In the genomic region with DNA sequence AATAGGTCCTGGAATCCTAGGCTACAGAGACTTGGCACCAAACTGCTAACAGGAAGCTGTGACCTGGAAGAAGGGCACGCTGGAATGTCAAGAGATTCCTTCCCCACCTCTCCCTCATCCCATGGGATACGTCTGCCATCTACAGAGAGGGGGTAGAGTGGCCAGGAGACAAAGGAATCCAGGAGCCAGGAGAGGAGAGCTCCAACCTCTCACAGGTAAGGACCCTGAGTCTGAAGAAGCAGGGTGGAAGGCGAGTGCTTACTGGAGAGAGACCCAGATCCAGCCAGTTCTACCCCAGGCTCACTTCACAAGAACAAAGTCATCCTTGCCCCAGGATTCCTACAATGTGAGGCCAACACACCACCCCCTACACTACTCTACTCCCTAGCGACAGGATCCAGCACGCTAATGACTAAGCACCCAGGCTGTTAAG, we compare ENCODE assay signal across 20 mouse cellular contexts. TPM values are rescaled to one million over a fixed set of nuclear protein-coding genes. Genes with fewer than 3 reads are reported as not detected.
DNase-seq lines count a peak whose midpoint lies in the region; ATAC-seq and TF ChIP-seq lines count a peak whose summit lies in the region.
"Had no signal": no experiment of that assay in that cellular context is flagged by ENCODE, and none has a peak within 500 bp of the region (broad histone marks: within the 10 kb centered on the region; RNA-seq: fewer than 3 reads in every experiment).

No protein-coding gene starts in this region.

- H3K4me2 ChIP-seq in embryonic facial prominence, embryonic 15.5 days (replicated peaks) = no peak overlapping the region
- H3K4me2 ChIP-seq in hindbrain, embryonic 15.5 days = no peak overlapping the region
- no peak overlapping the region for H3K4me2 ChIP-seq in lung, postnatal 0 days (replicated peaks; ENCODE audit: low read depth, low read length)
- H3K4me2 ChIP-seq: embryonic facial prominence, embryonic 13.5 days; forebrain, embryonic 15.5 days; intestine, embryonic 15.5 days had no signal

- ATAC-seq in embryonic facial prominence, embryonic 15.5 days (ENCODE audit: insufficient number of reproducible peaks, low FRiP score, low TSS enrichment, low read depth) = no peak
- no peak for ATAC-seq in hindbrain, embryonic 15.5 days (ENCODE audit: low FRiP score, low read depth)
- ATAC-seq in lung, postnatal 0 days = peak; percentile 74
- ATAC-seq: forebrain, embryonic 15.5 days; intestine, embryonic 15.5 days had no signal

- TF ChIP-seq EP300 in lung, postnatal 0 days (IDR thresholded peaks at IDR 0.05) = peak; percentile 78

- H3K4me1 ChIP-seq in embryonic facial prominence, embryonic 15.5 days = peaks cover 16% of the 10 kb centered on the region
- H3K4me1 ChIP-seq in embryonic facial prominence, embryonic 10.5 days = peaks cover 24% of the 10 kb centered on the region; the same call in 1 of the 2 replicates
- H3K4me1 ChIP-seq in hindbrain, embryonic 15.5 days (replicated peaks) = peaks cover 8% of the 10 kb centered on the region; the same call in 1 of the 2 replicates
- peaks cover 11% of the 10 kb centered on the region; the same call in 1 of the 2 replicates for H3K4me1 ChIP-seq in hindbrain, embryonic 10.5 days (replicated peaks)
- H3K4me1 ChIP-seq in lung, postnatal 0 days (ENCODE audit: insufficient read depth, low read depth, low read length) = peaks cover 22% of the 10 kb centered on the region; the same call in 1 of the 2 replicates
- H3K4me1 ChIP-seq: forebrain, embryonic 15.5 days had no signal

- no peaks in the 10 kb centered on the region for H3K9me3 ChIP-seq in embryonic facial prominence, embryonic 15.5 days (replicated peaks)
- H3K9me3 ChIP-seq in embryonic facial prominence, embryonic 10.5 days = no peaks in the 10 kb centered on the region
- H3K9me3 ChIP-seq in hindbrain, embryonic 15.5 days = no peaks in the 10 kb centered on the region
- H3K9me3 ChIP-seq in hindbrain, embryonic 10.5 days = no peaks in the 10 kb centered on the region
- no peaks in the 10 kb centered on the region for H3K9me3 ChIP-seq in lung, postnatal 0 days (ENCODE audit: low read length)
- H3K9me3 ChIP-seq: embryonic facial prominence, embryonic 13.5 days; forebrain, embryonic 15.5 days; intestine, embryonic 15.5 days; limb, embryonic 10.5 days had no signal

- 49% methylated on average over 5 of the region's 5 CpGs for WGBS in embryonic facial prominence, embryonic 15.5 days
- 76% methylated on average over 5 of the region's 5 CpGs for WGBS in embryonic facial prominence, embryonic 10.5 days
- 77% methylated on average over 5 of the region's 5 CpGs for WGBS in hindbrain, embryonic 15.5 days
- 77% methylated on average over 5 of the region's 5 CpGs for WGBS in hindbrain, embryonic 10.5 days
- WGBS in lung, postnatal 0 days = 40% methylated on average over 5 of the region's 5 CpGs

- H3K36me3 ChIP-seq in embryonic facial prominence, embryonic 15.5 days = no peaks in the 10 kb centered on the region
- H3K36me3 ChIP-seq in embryonic facial prominence, embryonic 10.5 days (replicated peaks) = no peaks in the 10 kb centered on the region
- no peaks in the 10 kb centered on the region for H3K36me3 ChIP-seq in hindbrain, embryonic 15.5 days
- no peaks in the 10 kb centered on the region for H3K36me3 ChIP-seq in hindbrain, embryonic 10.5 days
- H3K36me3 ChIP-seq in lung, postnatal 0 days (ENCODE audit: insufficient read depth, low read length) = no peaks in the 10 kb centered on the region
- H3K36me3 ChIP-seq: embryonic facial prominence, embryonic 13.5 days; forebrain, embryonic 15.5 days; intestine, embryonic 15.5 days; limb, embryonic 10.5 days had no signal

- no peaks in the 10 kb centered on the region for H3K27me3 ChIP-seq in embryonic facial prominence, embryonic 15.5 days
- H3K27me3 ChIP-seq in embryonic facial prominence, embryonic 10.5 days (replicated peaks; ENCODE audit: low read depth, poor library complexity, severe bottlenecking) = no peaks in the 10 kb centered on the region
- H3K27me3 ChIP-seq in hindbrain, embryonic 15.5 days = no peaks in the 10 kb centered on the region
- no peaks in the 10 kb centered on the region for H3K27me3 ChIP-seq in hindbrain, embryonic 10.5 days (ENCODE audit: insufficient read depth, poor library complexity, severe bottlenecking)
- H3K27me3 ChIP-seq in lung, postnatal 0 days (replicated peaks; ENCODE audit: insufficient read depth, low read length) = no peaks in the 10 kb centered on the region
- H3K27me3 ChIP-seq: embryonic facial prominence, embryonic 13.5 days; forebrain, embryonic 15.5 days; intestine, embryonic 15.5 days had no signal

- H3K27ac ChIP-seq in embryonic facial prominence, embryonic 15.5 days (replicated peaks) = 0 out of 2 replicates have a peak overlapping the region, but pooled peaks have one; percentile 44
- H3K27ac ChIP-seq in embryonic facial prominence, embryonic 10.5 days (replicated peaks) = no peak overlapping the region
- 0 out of 2 replicates have a peak overlapping the region, but pooled peaks have one; percentile 15 for H3K27ac ChIP-seq in hindbrain, embryonic 15.5 days (replicated peaks)
- no peak overlapping the region for H3K27ac ChIP-seq in hindbrain, embryonic 10.5 days
- H3K27ac ChIP-seq in lung, postnatal 0 days (ENCODE audit: low read length) = peak overlapping the region; percentile 66
- H3K27ac ChIP-seq: embryonic facial prominence, embryonic 13.5 days; forebrain, embryonic 15.5 days; intestine, embryonic 15.5 days; limb, embryonic 10.5 days had no signal

- H3K9ac ChIP-seq in embryonic facial prominence, embryonic 15.5 days = no peak overlapping the region
- no peak overlapping the region for H3K9ac ChIP-seq in hindbrain, embryonic 15.5 days
- no peak overlapping the region for H3K9ac ChIP-seq in lung, postnatal 0 days (replicated peaks; ENCODE audit: low read depth)
- H3K9ac ChIP-seq: embryonic facial prominence, embryonic 13.5 days; forebrain, embryonic 15.5 days; intestine, embryonic 15.5 days had no signal

- H3K4me3 ChIP-seq in embryonic facial prominence, embryonic 15.5 days (replicated peaks) = no peak overlapping the region
- no peak overlapping the region for H3K4me3 ChIP-seq in embryonic facial prominence, embryonic 10.5 days
- H3K4me3 ChIP-seq in hindbrain, embryonic 15.5 days = no peak overlapping the region
- no peak overlapping the region for H3K4me3 ChIP-seq in hindbrain, embryonic 10.5 days
- no peak overlapping the region for H3K4me3 ChIP-seq in lung, postnatal 0 days (ENCODE audit: low read depth, low read length)
- H3K4me3 ChIP-seq: embryonic facial prominence, embryonic 13.5 days; forebrain, embryonic 15.5 days; intestine, embryonic 15.5 days; limb, embryonic 10.5 days had no signal

- TF ChIP-seq CTCF in lung, postnatal 0 days (IDR thresholded peaks at IDR 0.05) = peak; percentile 29

- DNase-seq in embryonic facial prominence, embryonic 10.5 days (ENCODE audit: low spot score) = no peak
- DNase-seq in hindbrain, embryonic 10.5 days (ENCODE audit: low spot score) = no peak
- DNase-seq in lung, postnatal 0 days (ENCODE audit: low spot score) = peak; percentile 71
- DNase-seq in lung, postnatal 36 days = no peak
- peak; percentile 31 for DNase-seq in brain, adult 2 months (ENCODE audit: low read depth, low spot score)
- no peak for DNase-seq in thymus, postnatal 10 days (ENCODE audit: low spot score in 2 of 2)
- DNase-seq: adrenal gland, adult 8-10 months; B cell, adult 2 months; cerebellum, adult 11 months; gastrocnemius, postnatal 36 days; heart, postnatal 36 days; kidney, postnatal 4 days; right cerebral cortex, adult 18-20 months; thymus, postnatal 36 days had no signal

RNA-seq across cellular contexts. Expression of a gene that starts 22.1 kb away (rescaled TPM):
- polyA plus RNA-seq in embryonic facial prominence, embryonic 15.5 days (2015; fragmentation: Nextera tagmentation; extraction: Ambion mirVana) = 12.7 and 14.1 TPM in 2 replicates
- polyA plus RNA-seq in embryonic facial prominence, embryonic 10.5 days (2016; fragmentation: Nextera tagmentation; extraction: Ambion mirVana) = 5.2 and 5.3 TPM in 2 replicates
- polyA plus RNA-seq in hindbrain, embryonic 15.5 days (2015; fragmentation: Nextera tagmentation; extraction: Ambion mirVana) = 10.5 and 11.2 TPM in 2 replicates
- polyA plus RNA-seq in hindbrain, embryonic 10.5 days (2016; fragmentation: Nextera tagmentation; extraction: Ambion mirVana) = 5.9 and 6.3 TPM in 2 replicates
- polyA plus RNA-seq in lung, postnatal 0 days (2015; fragmentation: Nextera tagmentation; extraction: Ambion mirVana) = 14.5 and 18.0 TPM in 2 replicates

Comparison
In these comparisons a context has a peak if more than half of its experiments do, and no peak if none do; other contexts are left out.
1. H3K27ac ChIP-seq: peak in embryonic facial prominence, embryonic 15.5 days (single experiment), hindbrain, embryonic 15.5 days (single experiment) and lung, postnatal 0 days (single experiment); none in embryonic facial prominence, embryonic 10.5 days (single experiment) and hindbrain, embryonic 10.5 days (single experiment).
2. DNase-seq: peak in lung, postnatal 0 days (single experiment) and brain, adult 2 months (single experiment); none in embryonic facial prominence, embryonic 10.5 days (single experiment), hindbrain, embryonic 10.5 days (single experiment), lung, postnatal 36 days (single experiment) and thymus, postnatal 10 days (0 of 2).